Mouse (Mus musculus) E14TG2a.4 (cell line): ENCODE results near the gene Gbe1.

ENCODE experiments used
- H3K27me3 ChIP-seq: 2 replicates; pipeline ENCODE4 v1.6.1; 2014; ENCODE audit warnings: low read length, control low read depth; ENCODE audit not compliant: insufficient read depth
- H3K36me3 ChIP-seq: 2 replicates; pipeline ENCODE4 v1.6.1; 2014; ENCODE audit warnings: low read length, control low read depth; ENCODE audit not compliant: insufficient read depth
- H3K4me1 ChIP-seq: replicated peaks from 2 replicates; pipeline ENCODE4 v1.6.1; 2014; ENCODE audit warnings: low read depth, low read length, control low read depth
- H3K4me3 ChIP-seq: replicated peaks from 2 replicates; pipeline ENCODE4 v1.5.1; 2014; ENCODE audit warnings: mild to moderate bottlenecking, low read length
- H3K9me3 ChIP-seq: 2 replicates; pipeline ENCODE4 v1.6.1; 2014; ENCODE audit warnings: low read length, control low read depth
- CTCF ChIP-seq: conservative IDR thresholded peaks from 2 replicates; pipeline ENCODE4 v1.5.1; 2014; ENCODE audit warnings: low read length
- NANOG ChIP-seq: IDR thresholded peaks from 2 replicates; pipeline ENCODE4 v1.6.1; 2014; ENCODE audit warnings: borderline replicate concordance, low read length, mixed read lengths
- POU5F1 ChIP-seq: IDR thresholded peaks from 2 replicates; pipeline ENCODE4 v1.6.1; 2014; ENCODE audit warnings: low read length, borderline replicate concordance

Gene Gbe1

DNA sequence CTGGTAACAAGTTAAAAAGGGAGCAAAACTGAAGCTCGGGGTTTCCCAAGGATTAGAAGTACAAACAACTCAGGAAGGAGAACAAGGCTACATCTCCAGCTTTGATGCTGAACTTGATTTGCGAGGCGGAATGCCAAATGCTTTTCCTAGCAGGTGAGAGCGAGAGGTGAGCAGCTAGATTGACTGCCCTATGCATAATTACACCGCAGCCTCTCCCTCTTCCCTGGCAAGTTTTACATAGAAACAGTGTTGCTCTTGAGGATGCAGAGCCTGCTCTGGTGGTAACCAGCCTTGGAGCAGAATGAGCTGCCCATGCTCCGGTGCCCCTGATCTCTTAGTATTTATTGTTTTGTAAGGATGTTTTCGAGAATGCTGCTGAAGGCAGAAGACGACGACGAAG is 31.9 kb downstream of the Gbe1 start:
- Histone ChIP-seq H3K9me3 (no peaks in the 10 kb centered on the region), H3K4me3 (no peak overlapping the region), H3K36me3 (no peaks in the 10 kb centered on the region), H3K27me3 (no peaks in the 10 kb centered on the region), H3K4me1 (no peaks in the 10 kb centered on the region)
- TF ChIP-seq POU5F1 (no peak), CTCF (no peak), NANOG (no peak)

GRCm38 (mm10) chr16:70350011-70350410 is 36.3 kb downstream of the Gbe1 start:
- Histone ChIP-seq H3K36me3 (no peaks in the 10 kb centered on the region), H3K4me3 (no peak overlapping the region), H3K27me3 (no peaks in the 10 kb centered on the region), H3K9me3 (no peaks in the 10 kb centered on the region), H3K4me1 (no peaks in the 10 kb centered on the region)
- TF ChIP-seq CTCF (no peak), POU5F1 (no peak), NANOG (no peak)

GRCm38 (mm10) chr16:70351641-70352280 is 38.0 kb downstream of the Gbe1 start:
- TF ChIP-seq POU5F1: no peak
- TF ChIP-seq NANOG: no peak
- no peak overlapping the region for H3K4me3 ChIP-seq
- no peaks in the 10 kb centered on the region for H3K4me1 ChIP-seq
- no peaks in the 10 kb centered on the region for H3K36me3 ChIP-seq
- no peaks in the 10 kb centered on the region; the same call in 1 of the 2 replicates for H3K9me3 ChIP-seq
- no peaks in the 10 kb centered on the region for H3K27me3 ChIP-seq

DNA sequence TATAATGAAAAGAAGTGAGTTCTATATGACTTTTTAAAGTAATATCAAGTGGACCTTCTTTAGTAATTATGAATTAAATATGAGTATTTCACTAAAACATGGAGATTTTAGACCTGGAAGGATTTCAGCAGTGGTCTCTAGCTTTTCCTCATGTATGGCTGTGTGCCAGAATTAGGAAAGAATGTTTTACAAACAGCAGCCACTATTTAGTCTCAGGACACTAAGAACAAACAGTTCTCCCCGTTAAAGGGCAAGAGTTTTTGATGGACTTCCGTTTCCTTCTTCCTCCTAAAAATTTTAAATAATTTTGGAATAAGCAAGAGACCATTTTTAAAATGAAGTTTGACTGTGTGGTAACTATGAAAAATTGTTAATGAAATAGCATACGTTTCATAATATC is 38.8 kb downstream of the Gbe1 start:
- TF ChIP-seq CTCF (no peak), POU5F1 (no peak), NANOG (no peak)
- H3K9me3 ChIP-seq: no peaks in the 10 kb centered on the region; the same call in 1 of the 2 replicates
- no peaks in the 10 kb centered on the region for H3K27me3 ChIP-seq

DNA sequence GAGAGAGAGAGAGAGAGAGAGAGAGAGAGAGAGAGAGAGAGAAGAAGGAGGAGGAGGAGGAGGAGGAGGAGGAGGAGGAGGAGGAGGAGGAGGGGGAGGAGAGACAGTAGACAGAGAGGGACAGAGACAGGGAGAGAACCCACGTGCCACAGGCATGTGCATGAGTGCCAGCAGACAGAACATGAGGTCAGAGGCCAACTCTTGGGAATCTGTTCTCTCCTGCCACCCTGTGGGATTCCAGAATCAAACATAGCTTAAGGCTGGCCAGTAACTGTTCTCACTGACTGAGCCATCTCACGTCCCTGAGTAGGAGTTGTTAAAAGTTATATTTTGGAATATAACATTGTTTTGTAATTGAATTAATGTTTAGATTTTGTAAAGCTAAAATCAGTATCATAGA is 39.3 kb downstream of the Gbe1 start:
- Histone ChIP-seq H3K4me3 (no peak overlapping the region), H3K9me3 (no peaks in the 10 kb centered on the region; the same call in 1 of the 2 replicates), H3K4me1 (no peaks in the 10 kb centered on the region), H3K27me3 (no peaks in the 10 kb centered on the region), H3K36me3 (no peaks in the 10 kb centered on the region)
- TF ChIP-seq NANOG (no peak), POU5F1 (no peak), CTCF (no peak)

More for the DNA sequence above, 38.8 kb downstream of the Gbe1 start:
- Histone ChIP-seq H3K4me3 (no peak overlapping the region), H3K36me3 (no peaks in the 10 kb centered on the region), H3K4me1 (no peaks in the 10 kb centered on the region)

DNA sequence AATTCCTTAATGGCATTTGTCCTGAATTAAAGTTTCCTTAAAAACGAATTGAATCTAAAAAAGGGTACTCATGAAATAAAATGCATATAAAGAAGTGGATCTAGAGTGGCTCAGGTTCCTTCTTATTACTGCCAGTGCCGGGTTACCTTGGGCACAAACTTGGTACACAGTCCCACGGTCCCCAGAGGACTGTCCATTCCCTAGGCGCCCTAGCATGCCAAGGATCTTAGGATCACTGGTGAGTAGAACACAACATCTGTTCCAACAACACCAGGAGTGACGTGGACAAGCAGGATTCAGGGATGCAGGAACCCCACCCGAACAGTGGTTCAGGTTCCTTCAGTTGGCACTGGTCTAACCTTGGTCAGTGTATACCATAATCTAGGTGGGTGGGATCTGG is 44.6 kb downstream of the Gbe1 start:
- Histone ChIP-seq H3K9me3 (no peaks in the 10 kb centered on the region; the same call in 1 of the 2 replicates), H3K4me3 (no peak overlapping the region), H3K27me3 (no peaks in the 10 kb centered on the region), H3K36me3 (no peaks in the 10 kb centered on the region), H3K4me1 (no peaks in the 10 kb centered on the region)
- TF ChIP-seq POU5F1 (no peak), CTCF (no peak), NANOG (no peak)

GRCm38 (mm10) chr16:70365229-70365628 is 51.5 kb downstream of the Gbe1 start:
- Histone ChIP-seq H3K9me3 (no peaks in the 10 kb centered on the region), H3K4me3 (no peak overlapping the region), H3K36me3 (no peaks in the 10 kb centered on the region), H3K27me3 (no peaks in the 10 kb centered on the region), H3K4me1 (no peaks in the 10 kb centered on the region)
- TF ChIP-seq POU5F1: no peak
- TF ChIP-seq NANOG: no peak
- no peak for TF ChIP-seq CTCF

DNA sequence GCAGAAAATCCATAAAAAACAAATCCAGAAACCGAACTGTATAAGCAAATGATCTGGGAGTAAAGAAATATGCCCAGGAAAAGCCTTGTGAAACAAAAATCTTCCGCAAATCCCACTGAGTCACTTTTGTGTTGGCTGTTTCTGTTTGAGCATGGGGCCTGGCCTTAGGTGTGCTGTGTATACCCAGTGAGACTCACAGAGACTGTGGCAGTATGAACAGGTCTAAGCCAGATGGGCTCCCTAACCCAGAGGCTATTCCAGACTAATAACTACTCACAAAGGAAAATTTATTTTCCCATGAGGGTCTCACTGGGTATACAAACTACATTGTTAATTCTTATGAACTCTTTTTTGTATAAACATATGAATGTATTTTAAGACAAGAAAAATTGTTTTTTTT is 67.3 kb downstream of the Gbe1 start:
- no peaks in the 10 kb centered on the region for H3K36me3 ChIP-seq
- no peaks in the 10 kb centered on the region for H3K4me1 ChIP-seq
- H3K4me3 ChIP-seq: no peak overlapping the region
- TF ChIP-seq POU5F1 (no peak), CTCF (no peak), NANOG (no peak)
- no peaks in the 10 kb centered on the region for H3K27me3 ChIP-seq
- no peaks in the 10 kb centered on the region for H3K9me3 ChIP-seq

GRCm38 (mm10) chr16:70385494-70385893 is 71.7 kb downstream of the Gbe1 start:
- Histone ChIP-seq H3K27me3 (no peaks in the 10 kb centered on the region), H3K36me3 (no peaks in the 10 kb centered on the region), H3K4me3 (no peak overlapping the region), H3K9me3 (no peaks in the 10 kb centered on the region), H3K4me1 (no peaks in the 10 kb centered on the region)
- TF ChIP-seq CTCF (no peak), POU5F1 (no peak), NANOG (no peak)

DNA sequence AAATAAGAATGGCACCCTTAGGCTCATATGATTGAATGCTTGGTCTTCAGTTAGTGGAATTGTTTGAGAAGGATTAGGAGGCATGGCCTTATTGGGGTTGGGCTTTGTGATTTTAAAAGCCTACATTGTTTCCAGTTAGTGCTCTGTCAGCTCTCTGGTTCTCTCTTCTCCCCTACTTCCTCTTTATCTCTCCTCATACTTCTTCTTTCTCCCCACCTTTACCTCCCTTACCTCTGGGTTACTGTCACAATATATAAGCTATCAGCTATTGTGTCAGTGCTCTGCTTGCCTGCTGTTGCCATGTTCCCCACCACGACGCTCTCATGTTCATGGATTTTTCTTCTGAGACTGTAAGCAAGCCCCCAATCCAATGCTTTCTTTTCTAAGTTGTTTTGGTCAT is 73.6 kb downstream of the Gbe1 start:
- H3K9me3 ChIP-seq: no peaks in the 10 kb centered on the region
- no peaks in the 10 kb centered on the region for H3K4me1 ChIP-seq
- H3K4me3 ChIP-seq: no peak overlapping the region
- no peak for TF ChIP-seq CTCF
- no peak for TF ChIP-seq POU5F1
- no peak for TF ChIP-seq NANOG
- no peaks in the 10 kb centered on the region for H3K36me3 ChIP-seq
- H3K27me3 ChIP-seq: no peaks in the 10 kb centered on the region
